Mouse (Mus musculus): ENCODE measurements around the gene F11.

GRCm38 (mm10) chr8:45295276-45295675, 33.4 kb upstream of the F11 start:
- TF ChIP-seq CTCF (IDR thresholded peaks at IDR 0.05; ENCODE audit: low read depth, low read length): no peak
- TF ChIP-seq POLR2A (IDR thresholded peaks at IDR 0.05; ENCODE audit: extremely low read depth, insufficient read depth, low read length): no peak
